8 mouse cellular contexts compared by ENCODE assay signal in genomic region chr16:20804601-20805017, GRCm38 (mm10).
DNase-seq lines count a peak whose midpoint lies in the region; ATAC-seq and TF ChIP-seq lines count a peak whose summit lies in the region.

No protein-coding gene starts in this region.

- H3K4me3 ChIP-seq in erythroblast, embryonic 14.5 days (replicated peaks): peak overlapping the region; percentile 9
- peak overlapping the region; percentile 39 for H3K4me3 ChIP-seq in heart, embryonic 12.5 days
- peak overlapping the region; percentile 43 for H3K4me3 ChIP-seq in kidney, embryonic 16.5 days (ENCODE audit: low read length)
- H3K4me3 ChIP-seq in liver, adult 2 months (ENCODE audit: insufficient read depth, low read depth, low read length): peak overlapping the region; percentile 8; the same call in 1 of the 2 replicates

- 10% methylated on average over 10 of the region's 10 CpGs for WGBS in heart, embryonic 12.5 days
- 2% methylated on average over 8 of the region's 10 CpGs for WGBS in kidney, embryonic 16.5 days
- 5% methylated on average over 9 of the region's 10 CpGs for WGBS in liver, adult 2 months

- peak; percentile 86 for TF ChIP-seq CTCF in brain, embryonic 14.5 days (IDR thresholded peaks at IDR 0.05; ENCODE audit: borderline replicate concordance, extremely low read depth, insufficient read depth, insufficient read length)
- peak; percentile 92 for TF ChIP-seq CTCF in liver, adult 2 months (IDR thresholded peaks at IDR 0.05; ENCODE audit: low read depth, low read length)

- no peaks in the 10 kb centered on the region for H3K9me3 ChIP-seq in erythroblast, embryonic 14.5 days (ENCODE audit: control insufficient read depth, low read length)
- H3K9me3 ChIP-seq in heart, embryonic 12.5 days (replicated peaks): no peaks in the 10 kb centered on the region
- no peaks in the 10 kb centered on the region for H3K9me3 ChIP-seq in kidney, embryonic 16.5 days (ENCODE audit: low read length)

- no peaks in the 10 kb centered on the region for H3K36me3 ChIP-seq in erythroblast, embryonic 14.5 days (ENCODE audit: control insufficient read depth)
- no peaks in the 10 kb centered on the region for H3K36me3 ChIP-seq in heart, embryonic 12.5 days
- no peaks in the 10 kb centered on the region for H3K36me3 ChIP-seq in kidney, embryonic 16.5 days (ENCODE audit: insufficient read depth, low read length)
- H3K36me3 ChIP-seq in liver, adult 2 months (ENCODE audit: control insufficient read depth, insufficient read depth, low read length): no peaks in the 10 kb centered on the region

- no peak overlapping the region for H3K27ac ChIP-seq in heart, embryonic 12.5 days (ENCODE audit: poor library complexity, severe bottlenecking)
- H3K27ac ChIP-seq in kidney, embryonic 16.5 days (ENCODE audit: low read length): peak overlapping the region; percentile 35; the same call in 1 of the 2 replicates
- no peak overlapping the region for H3K27ac ChIP-seq in liver, adult 2 months (replicated peaks; ENCODE audit: insufficient read depth, low read depth, low read length)

- no peak for TF ChIP-seq POLR2A in brain, embryonic 14.5 days (IDR thresholded peaks at IDR 0.05; ENCODE audit: borderline replicate concordance, extremely low read depth, insufficient read depth, insufficient read length, poor library complexity, severe bottlenecking)
- TF ChIP-seq POLR2A in liver, adult 2 months (IDR thresholded peaks at IDR 0.05; ENCODE audit: extremely low read depth, insufficient read depth, low read length): no peak

- no peaks in the 10 kb centered on the region for H3K79me2 ChIP-seq in liver, adult 2 months (ENCODE audit: control insufficient read depth, insufficient read depth, low read length)

- H3K9ac ChIP-seq in heart, embryonic 12.5 days: peak overlapping the region; percentile 47; the same call in 1 of the 2 replicates
- peak overlapping the region; percentile 53 for H3K9ac ChIP-seq in kidney, embryonic 16.5 days (replicated peaks; ENCODE audit: low read length)
- no peak overlapping the region for H3K9ac ChIP-seq in liver, adult 2 months (ENCODE audit: low read depth, low read length)

- peaks cover 12% of the 10 kb centered on the region for H3K4me1 ChIP-seq in erythroblast, embryonic 14.5 days (ENCODE audit: control insufficient read depth)
- peaks cover 31% of the 10 kb centered on the region for H3K4me1 ChIP-seq in heart, embryonic 12.5 days (replicated peaks)
- peaks cover 4% of the 10 kb centered on the region for H3K4me1 ChIP-seq in kidney, embryonic 16.5 days (ENCODE audit: insufficient read depth, low read length)
- no peaks in the 10 kb centered on the region for H3K4me1 ChIP-seq in liver, adult 2 months (ENCODE audit: control insufficient read depth, insufficient read depth, low read length)

- H3K4me2 ChIP-seq in heart, embryonic 12.5 days: peak overlapping the region; percentile 75
- peak overlapping the region; percentile 58 for H3K4me2 ChIP-seq in kidney, embryonic 16.5 days (replicated peaks; ENCODE audit: low read depth, low read length)

- peak; percentile 82 for DNase-seq in CD4-positive helper T cell, adult 2 months (ENCODE audit: low read depth, low spot score)
- DNase-seq in brain, embryonic 14.5 days (ENCODE audit: low read depth): peak; percentile 88
- DNase-seq in liver, adult 2 months (ENCODE audit: extremely low read depth, low read depth, low spot score): peak; percentile 40
- DNase-seq in spleen, postnatal 36 days (ENCODE audit: low spot score in 2 of 2): peak; percentile 42 to 45

- ATAC-seq in heart, embryonic 12.5 days (ENCODE audit: insufficient number of reproducible peaks, low FRiP score): peak; percentile 74
- ATAC-seq in kidney, embryonic 16.5 days (ENCODE audit: low FRiP score, low TSS enrichment): peak; percentile 86
- ATAC-seq in monocyte, adult 5-6 weeks (replicated peaks; ENCODE audit: insufficient number of reproducible peaks, low FRiP score, low TSS enrichment, poor library complexity, severe bottlenecking): peak; percentile 82

- no peaks in the 10 kb centered on the region for H3K27me3 ChIP-seq in erythroblast, embryonic 14.5 days (ENCODE audit: control insufficient read depth)
- H3K27me3 ChIP-seq in heart, embryonic 12.5 days (replicated peaks): no peaks in the 10 kb centered on the region
- no peaks in the 10 kb centered on the region for H3K27me3 ChIP-seq in kidney, embryonic 16.5 days (ENCODE audit: insufficient read depth, low read length)
- H3K27me3 ChIP-seq in liver, adult 2 months (ENCODE audit: control insufficient read depth, insufficient read depth, low read length): no peaks in the 10 kb centered on the region
